Mouse (Mus musculus): ENCODE measurements around the gene Ecm2. TPM values are rescaled to one million over a fixed set of nuclear protein-coding genes. Genes with fewer than 3 reads are reported as not detected.

Gene Ecm2
- polyA plus RNA-seq (2015; fragmentation: Nextera tagmentation; extraction: Ambion mirVana) = 1.4 and 2.1 TPM in 2 replicates

DNA sequence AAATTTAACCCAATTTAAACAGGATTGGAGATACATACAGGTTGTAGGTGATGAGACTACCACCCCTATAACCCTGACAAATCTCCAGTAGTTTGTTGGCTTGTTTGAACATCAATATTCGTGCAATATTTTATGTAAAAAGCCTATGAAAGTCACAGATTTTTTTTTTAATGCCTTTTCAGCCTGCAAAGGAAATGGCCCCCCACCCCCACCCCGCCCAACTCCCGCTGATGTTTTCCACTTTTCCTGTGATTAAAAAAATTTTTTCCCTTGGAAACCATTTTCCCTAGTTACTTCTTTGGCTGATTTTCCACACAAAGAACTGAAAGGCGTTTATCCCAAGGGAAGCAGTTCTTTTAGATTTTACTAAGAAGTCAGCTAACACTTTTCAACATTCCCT lies at the start of gene Ecm2:
Ecm2 (plus strand) TSS at position 301 of the 400 bp plus-strand sequence.
- WGBS = 48% methylated on average over 4 of the region's 4 CpGs
- no peak within 1 kb of the TSS for H3K27ac ChIP-seq (replicated peaks)

DNA sequence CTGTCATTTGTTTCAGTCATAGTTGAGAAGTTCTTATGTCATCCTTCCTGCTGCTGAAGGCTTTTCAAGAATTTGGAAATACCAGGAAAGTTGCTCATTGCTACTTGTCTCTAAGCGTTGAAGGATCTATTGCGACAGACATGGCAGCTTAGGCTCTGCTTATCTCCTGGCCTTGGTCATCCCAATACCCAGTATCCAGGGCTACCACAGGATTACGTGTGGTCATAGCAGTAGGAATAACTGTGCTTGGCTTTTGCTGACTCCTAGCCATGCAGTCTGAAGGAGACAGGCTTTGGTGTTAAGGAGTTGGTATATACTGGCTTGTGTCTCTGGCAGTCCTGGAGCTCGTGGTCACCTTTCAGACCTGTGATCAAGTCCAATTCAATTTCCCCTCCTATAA lies 44.3 kb upstream of the Ecm2 start:
- no peak overlapping the region for H3K27ac ChIP-seq (replicated peaks)
- H3K4me3 ChIP-seq = no peak overlapping the region
- no peak for ATAC-seq (replicated peaks)
- no peak overlapping the region for H3K4me2 ChIP-seq (replicated peaks)
- H3K9ac ChIP-seq (replicated peaks) = no peak overlapping the region
- H3K9me3 ChIP-seq = no peaks in the 10 kb centered on the region
- H3K27me3 ChIP-seq = no peaks in the 10 kb centered on the region
- 98% methylated on average over 4 of the region's 4 CpGs for whole genome bisulfite sequencing
- peaks cover 52% of the 10 kb centered on the region for H3K36me3 ChIP-seq
- H3K4me1 ChIP-seq = no peaks in the 10 kb centered on the region

More for the DNA sequence above, at the start of gene Ecm2:
- Histone ChIP-seq H3K9me3 (no peaks in the 10 kb centered on the region), H3K27me3 (no peaks in the 10 kb centered on the region), H3K9ac (replicated peaks) (no peak within 1 kb of the TSS), H3K4me3 (no peak within 1 kb of the TSS), H3K36me3 (no peaks in the 10 kb centered on the region), H3K4me2 (replicated peaks) (no peak within 1 kb of the TSS), H3K4me1 (no peaks in the 10 kb centered on the region)
- no peak for ATAC-seq (replicated peaks)

DNA sequence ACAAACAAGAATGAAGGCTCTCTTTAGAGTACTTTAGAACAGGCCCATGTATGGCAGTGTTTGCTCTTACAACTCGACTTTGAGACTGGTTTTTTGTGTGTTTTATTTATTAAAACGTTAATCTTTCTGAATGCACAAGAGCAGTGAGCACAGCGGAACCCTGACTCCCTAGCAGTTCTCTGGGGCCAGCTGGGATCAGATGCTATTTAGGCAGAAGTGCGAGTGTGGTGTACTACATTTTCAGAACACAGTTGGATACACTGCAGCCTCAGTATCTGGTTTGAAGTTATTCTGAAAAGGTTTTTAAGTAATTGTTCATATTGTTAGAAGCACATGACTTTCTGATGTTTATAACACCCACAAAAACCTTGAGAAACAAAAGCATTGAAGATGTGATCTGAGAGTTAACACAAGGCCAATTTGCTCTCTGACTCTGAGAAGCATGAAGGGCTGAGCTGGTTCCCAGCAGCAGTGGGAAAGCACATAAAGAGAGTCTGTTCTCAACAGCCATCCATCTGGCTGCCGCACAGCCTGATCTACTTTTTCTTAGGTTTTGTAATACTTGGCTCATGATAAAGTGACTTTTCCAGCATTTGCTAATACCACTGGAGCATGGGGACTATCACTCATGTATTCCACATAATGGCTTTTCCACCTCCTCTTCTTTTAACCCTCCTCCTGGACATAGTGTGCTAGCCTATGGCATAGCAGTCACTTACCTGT lies 43.8 kb upstream of the Ecm2 start:
- no peak overlapping the region for H3K9ac ChIP-seq (replicated peaks)
- peaks cover 52% of the 10 kb centered on the region for H3K36me3 ChIP-seq
- H3K27ac ChIP-seq (replicated peaks) = no peak overlapping the region
- no peaks in the 10 kb centered on the region for H3K4me1 ChIP-seq
- H3K4me2 ChIP-seq (replicated peaks) = no peak overlapping the region
- no peak for ATAC-seq (replicated peaks)
- 85% methylated on average over 5 of the region's 5 CpGs for WGBS
- H3K27me3 ChIP-seq = no peaks in the 10 kb centered on the region
- H3K9me3 ChIP-seq = no peaks in the 10 kb centered on the region
- no peak overlapping the region for H3K4me3 ChIP-seq

- no peak for ATAC-seq (replicated peaks)
- H3K27ac ChIP-seq (replicated peaks) = no peak overlapping the region
- H3K27me3 ChIP-seq = no peaks in the 10 kb centered on the region
These were observed 43.0 kb upstream of the Ecm2 start for GRCm38 (mm10) chr13:49461458-49462132.

DNA sequence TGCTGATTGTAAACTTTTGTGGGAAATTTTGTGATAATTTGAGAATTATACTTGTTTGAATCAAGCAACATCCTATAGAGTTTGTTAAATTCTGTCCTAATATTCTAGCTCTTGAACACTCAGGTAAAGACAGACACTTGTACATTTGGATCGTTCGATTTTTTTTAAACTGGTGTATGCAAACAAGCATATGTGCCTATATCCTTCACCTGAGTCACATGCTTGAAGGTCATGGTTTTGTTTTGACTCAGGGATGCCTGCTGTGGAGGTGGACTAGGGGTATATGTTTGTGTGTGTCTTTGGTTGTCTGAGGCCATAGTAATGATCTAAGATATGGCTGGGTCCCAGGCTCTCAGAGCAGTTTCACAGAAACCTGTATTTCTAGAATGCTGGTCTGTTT lies 41.7 kb upstream of the Ecm2 start:
- peaks cover 51% of the 10 kb centered on the region for H3K36me3 ChIP-seq
- no peaks in the 10 kb centered on the region for H3K27me3 ChIP-seq
- H3K4me2 ChIP-seq (replicated peaks) = no peak overlapping the region
- no peak for ATAC-seq (replicated peaks)
- H3K9me3 ChIP-seq = no peaks in the 10 kb centered on the region
- H3K9ac ChIP-seq (replicated peaks) = no peak overlapping the region
- H3K27ac ChIP-seq (replicated peaks) = no peak overlapping the region
- no peak overlapping the region for H3K4me3 ChIP-seq
- no peaks in the 10 kb centered on the region for H3K4me1 ChIP-seq
- WGBS = over 99% methylated on average over 2 of the region's 2 CpGs

More at GRCm38 (mm10) chr13:49461458-49462132, 43.0 kb upstream of the Ecm2 start:
- 88% methylated on average over 15 of the region's 15 CpGs for WGBS
- H3K9me3 ChIP-seq = no peaks in the 10 kb centered on the region
- H3K4me3 ChIP-seq = no peak overlapping the region
- H3K9ac ChIP-seq (replicated peaks) = no peak overlapping the region
- no peak overlapping the region for H3K4me2 ChIP-seq (replicated peaks)
- peaks cover 52% of the 10 kb centered on the region for H3K36me3 ChIP-seq
- no peaks in the 10 kb centered on the region for H3K4me1 ChIP-seq

- no peak for ATAC-seq (replicated peaks)
- Histone ChIP-seq H3K4me2 (replicated peaks) (no peak overlapping the region), H3K27ac (replicated peaks) (no peak overlapping the region), H3K4me1 (no peaks in the 10 kb centered on the region), H3K36me3 (peaks cover 28% of the 10 kb centered on the region), H3K27me3 (no peaks in the 10 kb centered on the region), H3K9ac (replicated peaks) (no peak overlapping the region), H3K4me3 (no peak overlapping the region), H3K9me3 (no peaks in the 10 kb centered on the region)
- WGBS = 96% methylated on average over 4 of the region's 4 CpGs
These were observed 38.7 kb upstream of the Ecm2 start for GRCm38 (mm10) chr13:49465875-49466274.

DNA sequence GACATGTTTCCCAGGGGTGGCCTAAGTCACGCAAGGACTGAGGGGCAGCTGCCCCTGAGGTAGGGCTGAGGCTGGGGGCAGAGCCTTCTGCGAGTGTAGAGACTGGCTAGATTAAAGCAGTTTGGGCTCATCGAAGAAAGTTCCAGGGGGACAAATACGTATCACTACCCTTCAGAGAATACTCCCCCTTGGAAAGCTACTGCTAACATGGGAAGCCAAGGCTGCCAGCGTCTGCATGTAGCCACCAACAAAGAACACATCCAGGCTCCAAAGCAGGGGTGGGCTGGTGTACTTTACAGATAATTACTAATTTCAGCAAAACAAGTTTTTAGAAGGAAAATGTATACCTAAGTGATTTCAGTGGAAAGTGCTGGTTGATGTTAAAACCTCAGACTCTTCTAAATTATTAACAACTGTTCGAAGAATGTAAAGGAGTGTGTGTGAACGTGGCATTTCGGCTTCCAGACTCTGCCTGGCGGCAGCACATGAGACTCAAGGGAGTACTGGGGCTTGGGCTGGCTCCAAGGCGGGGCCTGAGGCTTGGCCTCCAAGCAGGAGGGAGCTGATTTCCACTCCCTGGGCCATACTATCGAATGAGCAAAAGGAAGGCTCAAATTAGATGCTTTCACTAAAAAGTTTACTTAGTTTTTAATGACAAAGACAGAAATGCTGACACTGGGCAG lies 38.1 kb upstream of the Ecm2 start:
- no peak for ATAC-seq (replicated peaks)
- no peak overlapping the region for H3K9ac ChIP-seq (replicated peaks)
- H3K27me3 ChIP-seq = no peaks in the 10 kb centered on the region
- peaks cover 21% of the 10 kb centered on the region for H3K36me3 ChIP-seq
- no peak overlapping the region for H3K4me3 ChIP-seq
- H3K27ac ChIP-seq (replicated peaks) = no peak overlapping the region
- 86% methylated on average over 11 of the region's 11 CpGs for WGBS
- no peaks in the 10 kb centered on the region for H3K4me1 ChIP-seq
- no peaks in the 10 kb centered on the region for H3K9me3 ChIP-seq
- H3K4me2 ChIP-seq (replicated peaks) = no peak overlapping the region

DNA sequence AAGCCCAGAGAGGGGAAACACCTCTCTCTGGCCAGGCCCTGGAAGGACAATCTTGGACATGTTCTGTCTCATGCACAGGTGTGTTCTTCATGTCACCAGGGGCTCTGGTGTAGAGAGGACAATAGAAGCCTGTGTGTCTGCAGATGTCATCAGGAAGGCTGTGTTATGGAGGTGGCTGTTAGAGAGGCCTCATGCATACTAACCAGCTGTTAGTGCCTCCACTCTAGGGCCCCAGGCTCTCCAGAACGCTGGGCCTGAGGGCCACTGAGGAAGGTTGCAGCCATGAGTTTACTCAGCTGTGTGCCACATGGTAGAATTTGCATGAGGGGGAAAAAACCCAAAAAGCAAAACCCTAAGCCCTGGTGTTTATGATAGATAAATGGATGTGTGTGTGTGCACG lies 37.0 kb upstream of the Ecm2 start:
- no peak overlapping the region for H3K27ac ChIP-seq (replicated peaks)
- H3K27me3 ChIP-seq = no peaks in the 10 kb centered on the region
- no peak overlapping the region for H3K4me3 ChIP-seq
- WGBS = 86% methylated on average over 2 of the region's 2 CpGs
- no peak overlapping the region for H3K9ac ChIP-seq (replicated peaks)
- peaks cover 15% of the 10 kb centered on the region for H3K36me3 ChIP-seq
- H3K9me3 ChIP-seq = no peaks in the 10 kb centered on the region
- H3K4me2 ChIP-seq (replicated peaks) = no peak overlapping the region
- no peak for ATAC-seq (replicated peaks)
- no peaks in the 10 kb centered on the region for H3K4me1 ChIP-seq

- Histone ChIP-seq H3K4me2 (replicated peaks) (no peak overlapping the region), H3K4me1 (no peaks in the 10 kb centered on the region), H3K36me3 (peaks cover 11% of the 10 kb centered on the region), H3K27ac (replicated peaks) (no peak overlapping the region), H3K27me3 (no peaks in the 10 kb centered on the region), H3K4me3 (no peak overlapping the region), H3K9me3 (no peaks in the 10 kb centered on the region), H3K9ac (replicated peaks) (no peak overlapping the region)
- no peak for ATAC-seq (replicated peaks)
- WGBS = 77% methylated on average over 5 of the region's 5 CpGs
These were observed 35.6 kb upstream of the Ecm2 start for GRCm38 (mm10) chr13:49469002-49469401.

GRCm38 (mm10) chr13:49470319-49470718 lies 34.3 kb upstream of the Ecm2 start:
- Histone ChIP-seq H3K27me3 (no peaks in the 10 kb centered on the region), H3K36me3 (no peaks in the 10 kb centered on the region; the same call in 1 of the 2 replicates), H3K9me3 (no peaks in the 10 kb centered on the region), H3K4me1 (no peaks in the 10 kb centered on the region), H3K9ac (replicated peaks) (no peak overlapping the region), H3K4me3 (no peak overlapping the region), H3K4me2 (replicated peaks) (no peak overlapping the region), H3K27ac (replicated peaks) (no peak overlapping the region)
- 91% methylated on average over 4 of the region's 4 CpGs for WGBS
- no peak for ATAC-seq (replicated peaks)

GRCm38 (mm10) chr13:49470806-49471205 lies 33.8 kb upstream of the Ecm2 start:
- no peak for ATAC-seq (replicated peaks)
- no peaks in the 10 kb centered on the region for H3K9me3 ChIP-seq
- H3K9ac ChIP-seq (replicated peaks) = no peak overlapping the region
- H3K27me3 ChIP-seq = no peaks in the 10 kb centered on the region
- H3K36me3 ChIP-seq = no peaks in the 10 kb centered on the region
- no peak overlapping the region for H3K4me3 ChIP-seq
- H3K4me1 ChIP-seq = no peaks in the 10 kb centered on the region
- no peak overlapping the region for H3K27ac ChIP-seq (replicated peaks)
- WGBS = 56% methylated on average over 4 of the region's 4 CpGs
- no peak overlapping the region for H3K4me2 ChIP-seq (replicated peaks)

GRCm38 (mm10) chr13:49471981-49472675 lies 32.5 kb upstream of the Ecm2 start:
- no peaks in the 10 kb centered on the region for H3K4me1 ChIP-seq
- no peaks in the 10 kb centered on the region for H3K9me3 ChIP-seq
- H3K4me3 ChIP-seq = no peak overlapping the region
- ATAC-seq (replicated peaks) = no peak
- no peak overlapping the region for H3K9ac ChIP-seq (replicated peaks)
- no peak overlapping the region for H3K27ac ChIP-seq (replicated peaks)
- no peak overlapping the region for H3K4me2 ChIP-seq (replicated peaks)
- 76% methylated on average over 4 of the region's 4 CpGs for WGBS
- no peaks in the 10 kb centered on the region for H3K36me3 ChIP-seq
- no peaks in the 10 kb centered on the region for H3K27me3 ChIP-seq

Measured in forebrain, embryonic 15.5 days (tissue).